Mouse (Mus musculus): ENCODE data around the gene Olfr1392. TPM values are rescaled to one million over a fixed set of nuclear protein-coding genes. Genes with fewer than 3 reads are reported as not detected.

Olfr1392 gene
- polyA plus RNA-seq, 1 experiment from 2014 or later: not detected

DNA sequence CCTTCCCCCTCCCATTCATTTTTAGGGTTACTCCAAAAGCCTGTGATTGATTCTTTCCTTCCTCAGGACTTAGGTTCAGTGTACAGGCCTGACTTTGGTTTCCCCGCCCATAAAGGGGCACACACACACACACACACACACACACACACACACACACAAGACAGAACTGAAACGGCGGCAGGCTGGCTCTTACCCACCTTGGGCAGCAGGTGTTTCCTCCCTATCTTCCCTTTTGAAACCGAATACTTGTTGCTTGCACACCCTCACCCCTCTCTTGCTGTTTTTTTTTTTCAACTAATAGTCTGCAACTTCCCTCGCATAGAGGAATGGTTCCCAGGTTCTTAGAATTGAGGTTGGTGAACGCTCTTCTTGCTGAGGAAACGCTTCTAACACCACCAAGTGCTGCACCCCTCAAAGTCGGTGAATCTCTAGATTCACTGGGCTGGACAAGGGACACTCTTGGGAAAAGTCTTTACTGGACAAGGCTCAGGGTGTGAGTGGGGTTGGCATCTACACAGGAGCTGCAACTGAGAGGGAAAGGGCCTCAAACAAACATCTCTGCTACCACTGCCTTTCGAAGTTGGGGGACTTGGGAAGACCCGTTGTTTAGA, 35.2 kb upstream of the Olfr1392 start:
- Histone ChIP-seq H3K4me1 (ENCODE audit: control insufficient read depth, insufficient read depth, low read length) (peaks cover 13% of the 10 kb centered on the region), H3K27me3 (replicated peaks; ENCODE audit: control insufficient read depth, insufficient read depth, low read length) (no peaks in the 10 kb centered on the region), H3K27ac (ENCODE audit: low read depth, low read length) (peak overlapping the region; percentile 70; the same call in 1 of the 2 replicates), H3K4me3 (ENCODE audit: low read depth, low read length) (peak overlapping the region; percentile 59), H3K4me2 (ENCODE audit: low read length) (peak overlapping the region; percentile 87), H3K9ac (ENCODE audit: low read length) (peak overlapping the region; percentile 84), H3K9me3 (replicated peaks; ENCODE audit: control insufficient read depth, low read length) (no peaks in the 10 kb centered on the region), H3K36me3 (ENCODE audit: control insufficient read depth, insufficient read depth, low read length) (peaks cover 8% of the 10 kb centered on the region; the same call in 1 of the 2 replicates)
- ATAC-seq (no peak), DNase-seq (ENCODE audit: low spot score) (no peak)
- 29% methylated on average over 10 of the region's 10 CpGs for WGBS

DNA sequence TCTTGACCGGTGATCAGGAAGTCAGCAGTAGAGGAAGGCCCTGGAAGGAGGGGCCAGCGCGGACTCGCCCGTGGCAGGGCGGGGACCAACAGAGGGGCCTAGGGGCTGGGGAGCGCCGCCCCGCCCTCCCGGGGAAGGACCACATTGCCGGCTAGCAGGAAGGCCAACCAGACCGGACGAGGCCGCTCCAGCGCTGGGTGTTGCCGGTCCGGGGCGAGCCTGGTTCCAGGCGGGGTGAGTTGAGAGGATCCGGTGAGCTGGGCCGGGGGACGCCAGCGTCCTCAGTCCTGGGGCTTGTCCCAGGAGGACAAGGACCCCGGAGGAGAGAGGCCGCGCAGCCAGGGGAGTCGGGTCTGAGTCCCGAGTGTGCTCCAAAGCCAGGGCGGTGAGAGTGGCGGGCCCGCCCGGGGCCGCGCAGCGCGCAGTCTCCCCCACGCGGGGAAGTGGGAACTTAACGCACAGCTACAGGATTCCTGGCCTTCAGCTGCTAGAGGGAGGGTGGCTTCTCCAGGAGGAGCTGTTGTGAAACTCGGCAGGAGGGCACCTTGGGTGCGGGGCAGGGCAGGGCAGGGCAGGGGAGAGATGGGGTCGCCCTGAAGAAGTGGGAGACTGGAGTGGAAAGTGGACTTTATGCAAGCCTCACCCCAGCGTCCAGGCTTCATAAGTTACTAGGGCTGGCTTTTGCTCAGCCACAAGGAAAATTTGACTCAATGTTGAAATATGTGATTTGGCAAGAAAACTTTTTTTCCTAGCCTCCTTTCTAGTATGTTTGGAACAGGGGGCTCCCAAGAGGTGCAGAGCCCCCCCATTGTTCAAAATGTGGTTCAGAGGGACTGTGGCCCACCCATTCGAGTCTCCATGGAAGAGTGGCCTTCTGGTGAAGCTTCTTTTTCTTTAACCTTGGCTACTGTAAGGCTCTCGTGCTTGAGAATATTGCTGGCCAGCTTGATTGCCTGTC, 34.4 kb upstream of the Olfr1392 start:
- ATAC-seq (peak; percentile 95), DNase-seq (ENCODE audit: low spot score) (peak; percentile 64)
- Histone ChIP-seq H3K4me2 (ENCODE audit: low read length) (peak overlapping the region; percentile 87), H3K4me1 (ENCODE audit: control insufficient read depth, insufficient read depth, low read length) (peaks cover 9% of the 10 kb centered on the region; the same call in 1 of the 2 replicates), H3K36me3 (ENCODE audit: control insufficient read depth, insufficient read depth, low read length) (peaks cover 8% of the 10 kb centered on the region; the same call in 1 of the 2 replicates), H3K27me3 (replicated peaks; ENCODE audit: control insufficient read depth, insufficient read depth, low read length) (no peaks in the 10 kb centered on the region), H3K9me3 (replicated peaks; ENCODE audit: control insufficient read depth, low read length) (no peaks in the 10 kb centered on the region), H3K4me3 (ENCODE audit: low read depth, low read length) (peak overlapping the region; percentile 59), H3K27ac (ENCODE audit: low read depth, low read length) (peak overlapping the region; percentile 70), H3K9ac (ENCODE audit: low read length) (peak overlapping the region; percentile 84)
- WGBS: 3% methylated on average over 42 of the region's 45 CpGs

DNA sequence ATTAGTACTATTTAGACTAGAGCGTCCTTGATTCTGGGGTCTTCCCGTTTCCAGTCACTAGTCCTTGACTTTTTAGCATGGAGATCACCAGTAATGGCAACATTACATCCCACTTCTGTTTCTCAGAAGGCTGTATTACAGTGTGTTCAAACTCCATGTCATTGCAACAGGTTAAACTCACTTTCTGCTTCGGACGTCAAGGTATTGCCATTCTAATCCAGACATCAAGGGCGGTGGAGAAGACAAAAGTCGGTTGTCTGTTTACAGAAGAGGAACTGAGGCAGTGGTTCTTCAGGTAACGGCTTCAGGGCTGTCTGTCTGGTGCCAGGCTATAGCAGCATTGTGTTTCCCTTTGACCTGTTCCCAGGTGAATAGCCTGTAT, 33.7 kb upstream of the Olfr1392 start:
- Histone ChIP-seq H3K4me3 (ENCODE audit: low read depth, low read length) (no peak overlapping the region), H3K27ac (ENCODE audit: low read depth, low read length) (no peak overlapping the region), H3K27me3 (replicated peaks; ENCODE audit: control insufficient read depth, insufficient read depth, low read length) (no peaks in the 10 kb centered on the region), H3K36me3 (ENCODE audit: control insufficient read depth, insufficient read depth, low read length) (peaks cover 8% of the 10 kb centered on the region; the same call in 1 of the 2 replicates), H3K9me3 (replicated peaks; ENCODE audit: control insufficient read depth, low read length) (no peaks in the 10 kb centered on the region), H3K4me1 (ENCODE audit: control insufficient read depth, insufficient read depth, low read length) (peaks cover 9% of the 10 kb centered on the region; the same call in 1 of the 2 replicates), H3K9ac (ENCODE audit: low read length) (no peak overlapping the region; the same call in 1 of the 2 replicates), H3K4me2 (ENCODE audit: low read length) (peak overlapping the region; percentile 87)
- ATAC-seq (no peak), DNase-seq (ENCODE audit: low spot score) (no peak)
- WGBS: 70% methylated on average over 7 of the region's 7 CpGs

DNA sequence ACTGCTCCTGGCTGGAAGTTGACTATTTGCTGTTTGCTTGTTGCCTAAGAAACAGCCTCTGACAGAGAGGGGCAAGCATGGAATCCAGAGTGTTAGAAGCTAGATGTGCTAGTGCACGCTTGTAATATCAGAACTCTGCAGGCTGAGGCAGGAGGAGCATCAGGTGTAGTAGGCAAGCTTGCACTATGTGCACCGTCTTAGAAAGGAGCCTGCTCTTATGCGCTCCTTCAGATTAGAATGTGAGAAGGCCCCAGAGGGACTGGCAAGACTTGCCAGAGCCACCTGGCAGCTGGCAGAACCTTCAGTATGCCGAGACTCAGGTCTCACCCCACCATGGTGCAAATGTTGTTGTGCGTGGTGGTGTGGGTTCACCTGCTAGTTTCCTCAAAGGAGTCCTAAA, 33.0 kb upstream of the Olfr1392 start:
- H3K9ac ChIP-seq (ENCODE audit: low read length): no peak overlapping the region
- H3K4me1 ChIP-seq (ENCODE audit: control insufficient read depth, insufficient read depth, low read length): peaks cover 9% of the 10 kb centered on the region; the same call in 1 of the 2 replicates
- H3K4me3 ChIP-seq (ENCODE audit: low read depth, low read length): no peak overlapping the region
- ATAC-seq (no peak), DNase-seq (ENCODE audit: low spot score) (no peak)
- no peak overlapping the region for H3K27ac ChIP-seq (ENCODE audit: low read depth, low read length)
- H3K9me3 ChIP-seq (replicated peaks; ENCODE audit: control insufficient read depth, low read length): no peaks in the 10 kb centered on the region
- H3K4me2 ChIP-seq (ENCODE audit: low read length): no peak overlapping the region
- H3K27me3 ChIP-seq (replicated peaks; ENCODE audit: control insufficient read depth, insufficient read depth, low read length): no peaks in the 10 kb centered on the region
- WGBS: 89% methylated on average over 5 of the region's 5 CpGs
- H3K36me3 ChIP-seq (ENCODE audit: control insufficient read depth, insufficient read depth, low read length): peaks cover 8% of the 10 kb centered on the region; the same call in 1 of the 2 replicates

DNA sequence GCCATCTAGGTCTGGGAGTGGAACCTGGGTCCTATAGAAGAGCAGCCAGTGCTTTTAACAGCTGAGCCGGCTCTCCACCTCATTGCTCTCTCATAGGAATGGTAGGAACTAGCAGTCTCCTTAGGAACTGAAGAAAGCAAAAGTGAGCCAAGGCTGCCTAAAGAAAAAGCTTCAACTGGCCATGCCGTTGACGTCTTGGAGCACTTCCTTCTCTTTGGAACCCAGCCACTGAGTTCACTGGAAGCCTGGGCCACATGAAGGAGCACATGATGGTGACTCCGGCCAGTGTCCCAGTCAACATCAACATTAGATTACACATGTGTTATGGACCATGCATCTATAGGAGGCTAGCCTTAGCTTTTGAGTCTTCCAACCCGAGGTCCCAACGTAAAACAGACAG, 32.0 kb upstream of the Olfr1392 start:
- Histone ChIP-seq H3K4me2 (ENCODE audit: low read length) (no peak overlapping the region), H3K9me3 (replicated peaks; ENCODE audit: control insufficient read depth, low read length) (no peaks in the 10 kb centered on the region), H3K4me3 (ENCODE audit: low read depth, low read length) (no peak overlapping the region), H3K9ac (ENCODE audit: low read length) (no peak overlapping the region), H3K36me3 (ENCODE audit: control insufficient read depth, insufficient read depth, low read length) (peaks cover 8% of the 10 kb centered on the region; the same call in 1 of the 2 replicates), H3K27me3 (replicated peaks; ENCODE audit: control insufficient read depth, insufficient read depth, low read length) (no peaks in the 10 kb centered on the region), H3K4me1 (ENCODE audit: control insufficient read depth, insufficient read depth, low read length) (peaks cover 9% of the 10 kb centered on the region; the same call in 1 of the 2 replicates), H3K27ac (ENCODE audit: low read depth, low read length) (no peak overlapping the region)
- DNase-seq (ENCODE audit: low spot score) (no peak), ATAC-seq (no peak)
- 97% methylated on average over 6 of the region's 6 CpGs for WGBS

DNA sequence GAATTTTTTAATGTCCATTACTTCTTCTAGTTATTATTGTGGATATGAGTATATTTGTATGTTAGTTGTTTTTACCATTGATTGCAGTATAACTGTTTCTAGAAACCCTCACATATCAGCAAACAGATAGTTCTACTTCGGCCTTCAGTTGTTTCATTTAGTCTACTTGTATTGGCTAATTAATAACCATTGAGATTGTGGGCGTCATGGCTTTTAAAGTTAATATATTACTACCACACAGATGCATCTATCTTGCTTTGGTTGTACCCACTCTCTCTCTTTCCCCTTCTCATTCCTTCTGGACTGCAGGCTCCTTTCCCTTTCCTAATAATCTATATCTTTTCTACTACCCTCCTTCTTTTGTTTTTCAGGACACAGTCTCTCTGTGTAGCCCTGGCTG, 25.8 kb upstream of the Olfr1392 start:
- H3K36me3 ChIP-seq (ENCODE audit: control insufficient read depth, insufficient read depth, low read length): peaks cover 26% of the 10 kb centered on the region
- H3K4me2 ChIP-seq (ENCODE audit: low read length): no peak overlapping the region
- no peaks in the 10 kb centered on the region for H3K4me1 ChIP-seq (ENCODE audit: control insufficient read depth, insufficient read depth, low read length)
- H3K9me3 ChIP-seq (replicated peaks; ENCODE audit: control insufficient read depth, low read length): no peaks in the 10 kb centered on the region
- H3K27me3 ChIP-seq (replicated peaks; ENCODE audit: control insufficient read depth, insufficient read depth, low read length): no peaks in the 10 kb centered on the region
- no peak overlapping the region for H3K27ac ChIP-seq (ENCODE audit: low read depth, low read length)
- DNase-seq (ENCODE audit: low spot score) (no peak), ATAC-seq (no peak)
- no peak overlapping the region for H3K9ac ChIP-seq (ENCODE audit: low read length)
- 88% methylated on average over 2 of the region's 2 CpGs for WGBS
- H3K4me3 ChIP-seq (ENCODE audit: low read depth, low read length): no peak overlapping the region

DNA sequence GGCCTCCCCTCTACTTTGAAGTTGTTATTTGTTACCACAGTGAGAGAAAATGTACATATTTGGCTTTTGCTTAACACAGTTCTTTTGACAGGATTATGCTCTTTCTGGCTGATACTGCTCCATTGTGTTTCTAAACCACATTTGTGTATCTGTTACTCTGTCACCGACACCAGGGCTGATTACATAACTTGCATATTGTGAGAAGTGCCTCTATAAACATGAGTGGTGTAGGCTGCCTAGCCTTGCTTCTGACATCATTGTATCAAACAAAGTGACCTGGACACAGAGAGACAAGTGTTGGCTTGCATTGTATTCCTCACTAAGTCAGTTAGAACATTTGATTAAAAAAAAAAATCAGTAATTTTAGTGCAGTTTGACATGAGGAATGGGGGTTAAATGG, 25.3 kb upstream of the Olfr1392 start:
- Histone ChIP-seq H3K4me3 (ENCODE audit: low read depth, low read length) (no peak overlapping the region), H3K9me3 (replicated peaks; ENCODE audit: control insufficient read depth, low read length) (no peaks in the 10 kb centered on the region), H3K27ac (ENCODE audit: low read depth, low read length) (no peak overlapping the region), H3K4me2 (ENCODE audit: low read length) (no peak overlapping the region), H3K36me3 (ENCODE audit: control insufficient read depth, insufficient read depth, low read length) (peaks cover 26% of the 10 kb centered on the region), H3K4me1 (ENCODE audit: control insufficient read depth, insufficient read depth, low read length) (no peaks in the 10 kb centered on the region), H3K9ac (ENCODE audit: low read length) (no peak overlapping the region), H3K27me3 (replicated peaks; ENCODE audit: control insufficient read depth, insufficient read depth, low read length) (no peaks in the 10 kb centered on the region)
- ATAC-seq (no peak), DNase-seq (ENCODE audit: low spot score) (no peak)
- 84% methylated on average over 1 of the region's 1 CpGs for WGBS

DNA sequence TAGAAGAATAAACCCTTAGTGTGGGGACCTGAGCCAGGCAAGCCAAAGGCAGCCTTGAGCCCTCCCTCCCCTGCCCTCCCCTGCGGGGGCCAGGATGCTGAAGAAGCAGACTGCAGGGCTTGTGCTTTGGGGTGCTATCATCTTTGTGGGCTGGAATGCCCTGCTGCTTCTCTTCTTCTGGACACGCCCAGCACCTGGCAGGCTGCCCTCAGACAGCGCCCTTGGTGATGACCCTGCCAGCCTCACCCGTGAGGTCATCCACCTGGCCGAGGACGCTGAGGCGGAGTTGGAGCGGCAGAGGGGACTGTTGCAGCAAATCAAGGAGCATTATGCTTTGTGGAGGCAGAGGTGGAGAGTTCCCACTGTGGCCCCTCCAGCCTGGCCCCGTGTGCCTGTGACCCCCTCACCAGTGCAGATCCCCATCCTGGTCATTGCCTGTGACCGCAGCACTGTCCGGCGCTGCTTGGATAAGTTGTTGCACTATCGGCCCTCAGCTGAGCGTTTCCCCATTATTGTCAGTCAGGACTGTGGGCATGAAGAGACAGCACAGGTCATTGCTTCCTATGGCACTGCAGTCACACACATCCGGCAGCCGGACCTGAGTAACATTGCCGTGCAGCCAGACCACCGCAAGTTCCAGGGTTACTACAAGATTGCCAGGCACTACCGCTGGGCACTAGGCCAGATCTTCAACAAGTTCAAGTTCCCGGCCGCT, 24.3 kb upstream of the Olfr1392 start:
- ATAC-seq: no peak
- Histone ChIP-seq H3K9ac (ENCODE audit: low read length) (no peak overlapping the region), H3K27ac (ENCODE audit: low read depth, low read length) (no peak overlapping the region), H3K4me1 (ENCODE audit: control insufficient read depth, insufficient read depth, low read length) (no peaks in the 10 kb centered on the region), H3K9me3 (replicated peaks; ENCODE audit: control insufficient read depth, low read length) (no peaks in the 10 kb centered on the region), H3K4me3 (ENCODE audit: low read depth, low read length) (no peak overlapping the region), H3K4me2 (ENCODE audit: low read length) (no peak overlapping the region), H3K36me3 (ENCODE audit: control insufficient read depth, insufficient read depth, low read length) (peaks cover 26% of the 10 kb centered on the region), H3K27me3 (replicated peaks; ENCODE audit: control insufficient read depth, insufficient read depth, low read length) (no peaks in the 10 kb centered on the region)
- DNase-seq (ENCODE audit: low spot score): no peak
- 96% methylated on average over 21 of the region's 21 CpGs for WGBS
